In genomic region chr7:25753643-25754438, GRCm38 (mm10) we compare ENCODE assay signal across 8 mouse cellular contexts. TPM values are rescaled to one million over a fixed set of nuclear protein-coding genes. Genes with fewer than 3 reads are reported as not detected.
DNase-seq lines count a peak whose midpoint lies in the region; ATAC-seq and TF ChIP-seq lines count a peak whose summit lies in the region.

No protein-coding gene starts in this region.

- H3K27me3 ChIP-seq in limb, embryonic 12.5 days, result no peaks in the 10 kb centered on the region

- H3K9me3 ChIP-seq in limb, embryonic 12.5 days, result no peaks in the 10 kb centered on the region

- H3K4me2 ChIP-seq in limb, embryonic 12.5 days, result peak overlapping the region; percentile 95

- H3K4me3 ChIP-seq in bone marrow macrophage, adult 2 months (ENCODE audit: insufficient read depth, low read length), result peak overlapping the region; percentile 69
- H3K4me3 ChIP-seq in limb, embryonic 12.5 days (replicated peaks), result peak overlapping the region; percentile 93

- 0 out of 2 replicates have a peak, but pooled peaks have one; percentile 3 for TF ChIP-seq CTCF in bone marrow macrophage, adult 2 months (IDR thresholded peaks at IDR 0.05; ENCODE audit: low read depth, low read length)

- H3K9ac ChIP-seq in limb, embryonic 12.5 days (replicated peaks), result peak overlapping the region; percentile 97

- H3K4me1 ChIP-seq in bone marrow macrophage, adult 2 months (ENCODE audit: control insufficient read depth, insufficient read depth, low read length), result peaks cover 14% of the 10 kb centered on the region
- H3K4me1 ChIP-seq in limb, embryonic 12.5 days (replicated peaks), result peaks cover 19% of the 10 kb centered on the region

- H3K36me3 ChIP-seq in limb, embryonic 12.5 days, result peaks cover 44% of the 10 kb centered on the region

- under 1% methylated on average over 46 of the region's 46 CpGs for WGBS in limb, embryonic 12.5 days

- DNase-seq in gastrocnemius, postnatal 25 days, result peak; percentile 63
- no peak for DNase-seq in gastrocnemius, postnatal 10 days
- peak; percentile 41 for DNase-seq in 3T3-L1 (ENCODE audit: low read depth, low spot score)
- DNase-seq in gastrocnemius, postnatal 4 days (ENCODE audit: low spot score in 2 of 2), result peak; percentile 40 to 68
- peak; percentile 34 for DNase-seq in naive thymus-derived CD4-positive, alpha-beta T cell, adult 2 months (ENCODE audit: low read depth)
- no peak for DNase-seq in frontal cortex, postnatal 10 days (ENCODE audit: low spot score in 2 of 2)

- peak overlapping the region; percentile 92 for H3K27ac ChIP-seq in bone marrow macrophage, adult 2 months (ENCODE audit: insufficient read depth, low read depth, low read length)
- peak overlapping the region; percentile 99 for H3K27ac ChIP-seq in limb, embryonic 12.5 days

- no peak for TF ChIP-seq POLR2A in bone marrow macrophage, adult 2 months (IDR thresholded peaks at IDR 0.05; ENCODE audit: borderline replicate concordance, low read depth, low read length)

- ATAC-seq in limb, embryonic 12.5 days (ENCODE audit: insufficient number of reproducible peaks, insufficient read depth, low FRiP score, low TSS enrichment, low read depth), result 0 out of 2 replicates have a peak, but pooled peaks have one; percentile 0

RNA-seq across cellular contexts. Expression of gene Hnrnpul1, which starts 0.7 kb away (rescaled TPM):
- total RNA-seq in gastrocnemius, postnatal 25 days (2021), result 10 to 100 TPM; 55.3 to 57.2 TPM
- total RNA-seq in gastrocnemius, postnatal 10 days (2021), result 10 to 100 TPM; 91.8 to 98.1 TPM
- polyA plus RNA-seq in bone marrow macrophage, adult 2 months (2012; ENCODE audit: insufficient read depth, insufficient read length, missing spikeins), result 109 and 123 TPM in 2 replicates
- total RNA-seq in gastrocnemius, postnatal 4 days (2021), result 100 to 1,000 TPM; 131 to 132 TPM
- 67.6 and 75.0 TPM in 2 replicates for polyA plus RNA-seq in limb, embryonic 12.5 days (2016; fragmentation: Nextera tagmentation; extraction: Ambion mirVana)

RNA-seq across cellular contexts. Expression of gene Axl, which starts 34.7 kb away (rescaled TPM):
- total RNA-seq in gastrocnemius, postnatal 25 days (2021), result 10 to 100 TPM; 41.1 to 42.4 TPM
- 100 to 1,000 TPM in 1 of 2 experiments, 10 to 100 TPM in 1; 89.3 to 110 TPM for total RNA-seq in gastrocnemius, postnatal 10 days (2021)
- polyA plus RNA-seq in bone marrow macrophage, adult 2 months (2012; ENCODE audit: insufficient read depth, insufficient read length, missing spikeins), result 55.6 and 63.1 TPM in 2 replicates
- total RNA-seq in gastrocnemius, postnatal 4 days (2021), result 100 to 1,000 TPM; 172 to 194 TPM
- 56.3 and 57.2 TPM in 2 replicates for polyA plus RNA-seq in limb, embryonic 12.5 days (2016; fragmentation: Nextera tagmentation; extraction: Ambion mirVana)

RNA-seq across cellular contexts. Expression of gene Ccdc97, which starts 35.0 kb away (rescaled TPM):
- 10 to 100 TPM; 33.6 to 36.2 TPM for total RNA-seq in gastrocnemius, postnatal 25 days (2021)
- total RNA-seq in gastrocnemius, postnatal 10 days (2021), result 10 to 100 TPM; 31.9 to 39.6 TPM
- polyA plus RNA-seq in bone marrow macrophage, adult 2 months (2012; ENCODE audit: insufficient read depth, insufficient read length, missing spikeins), result 40.0 and 44.7 TPM in 2 replicates
- total RNA-seq in gastrocnemius, postnatal 4 days (2021), result 10 to 100 TPM; 34.5 to 39.4 TPM
- polyA plus RNA-seq in limb, embryonic 12.5 days (2016; fragmentation: Nextera tagmentation; extraction: Ambion mirVana), result 20.6 and 23.6 TPM in 2 replicates

Comparison
In these comparisons a context has a peak if more than half of its experiments do, and no peak if none do; other contexts are left out.
1. DNase-seq: peak in gastrocnemius, postnatal 25 days (single experiment), 3T3-L1 (single experiment), gastrocnemius, postnatal 4 days (2 of 2) and naive thymus-derived CD4-positive, alpha-beta T cell, adult 2 months (single experiment); none in gastrocnemius, postnatal 10 days (single experiment) and frontal cortex, postnatal 10 days (0 of 2).